Comparison of ENCODE assay signal across 12 mouse cellular contexts in genomic region chr2:170147170-170147569, GRCm38 (mm10). TPM values are rescaled to one million over a fixed set of nuclear protein-coding genes. Genes with fewer than 3 reads are reported as not detected.
DNase-seq lines count a peak whose midpoint lies in the region; ATAC-seq and TF ChIP-seq lines count a peak whose summit lies in the region.
"Had no signal": no experiment of that assay in that cellular context is flagged by ENCODE, and none has a peak within 500 bp of the region (broad histone marks: within the 10 kb centered on the region; RNA-seq: fewer than 3 reads in every experiment).

No protein-coding gene starts in this region.

- peak overlapping the region; percentile 83 for H3K27ac ChIP-seq in heart, embryonic 13.5 days (replicated peaks)
- peak overlapping the region; percentile 69 for H3K27ac ChIP-seq in lung, postnatal 0 days (ENCODE audit: low read length)
- H3K27ac ChIP-seq in intestine, embryonic 15.5 days = peak overlapping the region; percentile 59
- peak overlapping the region; percentile 51 for H3K27ac ChIP-seq in stomach, embryonic 16.5 days (ENCODE audit: low read length)
- H3K27ac ChIP-seq: hindbrain, embryonic 10.5 days; left cerebral cortex, adult 2 months had no signal

- H3K9ac ChIP-seq in heart, embryonic 13.5 days = peak overlapping the region; percentile 56; the same call in 1 of the 2 replicates
- no peak overlapping the region for H3K9ac ChIP-seq in lung, postnatal 0 days (replicated peaks; ENCODE audit: low read depth)
- no peak overlapping the region for H3K9ac ChIP-seq in intestine, embryonic 15.5 days
- no peak overlapping the region for H3K9ac ChIP-seq in stomach, embryonic 16.5 days (ENCODE audit: low read length)
- H3K9ac ChIP-seq: limb, embryonic 15.5 days had no signal

- WGBS in heart, embryonic 13.5 days = 64% methylated on average over 4 of the region's 4 CpGs
- 50% methylated on average over 4 of the region's 4 CpGs for WGBS in lung, postnatal 0 days
- 66% methylated on average over 4 of the region's 4 CpGs for WGBS in intestine, embryonic 15.5 days
- WGBS in stomach, embryonic 16.5 days = 65% methylated on average over 4 of the region's 4 CpGs

- TF ChIP-seq EP300 in lung, postnatal 0 days (IDR thresholded peaks at IDR 0.05) = no peak

- H3K4me2 ChIP-seq in heart, embryonic 13.5 days = peak overlapping the region; percentile 32
- H3K4me2 ChIP-seq in lung, postnatal 0 days (replicated peaks; ENCODE audit: low read depth, low read length) = peak overlapping the region; percentile 40
- H3K4me2 ChIP-seq in intestine, embryonic 15.5 days (replicated peaks) = peak overlapping the region; percentile 35
- H3K4me2 ChIP-seq in stomach, embryonic 16.5 days (ENCODE audit: low read depth, low read length) = peak overlapping the region; percentile 41
- H3K4me2 ChIP-seq: limb, embryonic 15.5 days had no signal

- no peak for ATAC-seq in heart, embryonic 13.5 days (ENCODE audit: extremely low read depth, insufficient number of reproducible peaks, low FRiP score, low TSS enrichment)
- no peak for ATAC-seq in lung, postnatal 0 days
- ATAC-seq in intestine, embryonic 15.5 days = no peak
- ATAC-seq in stomach, embryonic 16.5 days (ENCODE audit: insufficient read depth, low FRiP score) = no peak

- no peak for TF ChIP-seq CTCF in lung, postnatal 0 days (IDR thresholded peaks at IDR 0.05)

- H3K9me3 ChIP-seq in heart, embryonic 13.5 days = no peaks in the 10 kb centered on the region
- H3K9me3 ChIP-seq in lung, postnatal 0 days (ENCODE audit: low read length) = no peaks in the 10 kb centered on the region
- no peaks in the 10 kb centered on the region for H3K9me3 ChIP-seq in intestine, embryonic 15.5 days
- H3K9me3 ChIP-seq in stomach, embryonic 16.5 days (replicated peaks; ENCODE audit: control insufficient read depth, low read length) = no peaks in the 10 kb centered on the region
- H3K9me3 ChIP-seq: hindbrain, embryonic 10.5 days; limb, embryonic 15.5 days had no signal

- peak overlapping the region; percentile 0; the same call in 1 of the 2 replicates for H3K4me3 ChIP-seq in heart, embryonic 13.5 days
- 0 out of 2 replicates have a peak overlapping the region, but pooled peaks have one; percentile 6 for H3K4me3 ChIP-seq in lung, postnatal 0 days (ENCODE audit: low read depth, low read length)
- H3K4me3 ChIP-seq in intestine, embryonic 15.5 days (replicated peaks) = no peak overlapping the region
- H3K4me3 ChIP-seq in stomach, embryonic 16.5 days (replicated peaks; ENCODE audit: low read length) = no peak overlapping the region
- H3K4me3 ChIP-seq: hindbrain, embryonic 10.5 days; left cerebral cortex, adult 2 months; limb, embryonic 15.5 days had no signal

- no peak for DNase-seq in heart, adult 8-10 months (ENCODE audit: low spot score)
- DNase-seq in lung, postnatal 0 days (ENCODE audit: low spot score) = no peak
- no peak for DNase-seq in lung, postnatal 10 days
- no peak for DNase-seq in urinary bladder, adult 18-20 months (ENCODE audit: low spot score in 2 of 2)
- DNase-seq: adrenal gland, postnatal 10 days; cerebellum, adult 11 months had no signal

- peaks cover 27% of the 10 kb centered on the region for H3K4me1 ChIP-seq in heart, embryonic 13.5 days
- H3K4me1 ChIP-seq in lung, postnatal 0 days (ENCODE audit: insufficient read depth, low read depth, low read length) = peaks cover 3% of the 10 kb centered on the region; the same call in 1 of the 2 replicates
- H3K4me1 ChIP-seq in intestine, embryonic 15.5 days (replicated peaks) = peaks cover 11% of the 10 kb centered on the region; the same call in 1 of the 2 replicates
- peaks cover 7% of the 10 kb centered on the region for H3K4me1 ChIP-seq in stomach, embryonic 16.5 days (ENCODE audit: control insufficient read depth, insufficient read depth, low read length)
- H3K4me1 ChIP-seq: hindbrain, embryonic 10.5 days had no signal

- H3K27me3 ChIP-seq in heart, embryonic 13.5 days (replicated peaks) = no peaks in the 10 kb centered on the region
- H3K27me3 ChIP-seq in lung, postnatal 0 days (replicated peaks; ENCODE audit: insufficient read depth, low read length) = no peaks in the 10 kb centered on the region
- no peaks in the 10 kb centered on the region for H3K27me3 ChIP-seq in intestine, embryonic 15.5 days (replicated peaks)
- H3K27me3 ChIP-seq in stomach, embryonic 16.5 days (ENCODE audit: control insufficient read depth, insufficient read depth, low read length) = no peaks in the 10 kb centered on the region
- H3K27me3 ChIP-seq: limb, embryonic 15.5 days had no signal

- no peaks in the 10 kb centered on the region for H3K36me3 ChIP-seq in heart, embryonic 13.5 days
- no peaks in the 10 kb centered on the region for H3K36me3 ChIP-seq in lung, postnatal 0 days (ENCODE audit: insufficient read depth, low read length)
- H3K36me3 ChIP-seq in intestine, embryonic 15.5 days = no peaks in the 10 kb centered on the region
- H3K36me3 ChIP-seq in stomach, embryonic 16.5 days (ENCODE audit: control insufficient read depth, insufficient read depth, low read length) = no peaks in the 10 kb centered on the region
- H3K36me3 ChIP-seq: hindbrain, embryonic 10.5 days; limb, embryonic 15.5 days had no signal

RNA-seq across cellular contexts. Expression of gene Zfp217, which starts 0.7 kb away (rescaled TPM):
- polyA plus RNA-seq in heart, embryonic 13.5 days (2015; fragmentation: Nextera tagmentation; extraction: Ambion mirVana) = 2.4 and 3.0 TPM in 2 replicates
- 10 to 100 TPM in 1 of 4 experiments, 1 to 10 TPM in 3; 7.4 to 12.0 (median 8.9) TPM for total RNA-seq in heart, adult 8-10 months (2022)
- polyA plus RNA-seq in lung, postnatal 0 days (2015; fragmentation: Nextera tagmentation; extraction: Ambion mirVana) = 4.0 and 4.4 TPM in 2 replicates
- polyA plus RNA-seq in intestine, embryonic 15.5 days (2015; fragmentation: Nextera tagmentation; extraction: Ambion mirVana) = 3.3 and 3.7 TPM in 2 replicates
- 3.0 and 3.2 TPM in 2 replicates for polyA plus RNA-seq in stomach, embryonic 16.5 days (2015; fragmentation: Nextera tagmentation; extraction: Ambion mirVana)

Comparison
In these comparisons a context has a peak if more than half of its experiments do, and no peak if none do; other contexts are left out.
1. H3K4me3 ChIP-seq: peak in heart, embryonic 13.5 days (single experiment) and lung, postnatal 0 days (single experiment); none in intestine, embryonic 15.5 days (single experiment) and stomach, embryonic 16.5 days (single experiment).
2. Peak in every context shown above with its lines, with median percentiles within 50 percentile points of each other: H3K27ac ChIP-seq and H3K4me2 ChIP-seq.